Mouse (Mus musculus) gastrocnemius, postnatal 36 days (tissue): ENCODE results near the gene Rpl41. TPM values are rescaled to one million over a fixed set of nuclear protein-coding genes. Genes with fewer than 3 reads are reported as not detected.

Experiments
- DNase-seq, 2 experiments: peaks; one replicate each; pipeline ENCODE4 v3.0.0; 2022
- intact Hi-C: fragments of 180-260 bp; cut with DNase I; formaldehyde crosslinking; loops from one replicate; pipeline ENCODE4 v1.15.1; 2025
- long read RNA-seq, 2 experiments: library from polyadenylated mRNA; stranded (forward); transcript quantifications; one replicate each; pipeline ENCODE4 v2.0.0; 2021
- total RNA-seq, 2 experiments: library from RNA; stranded (reverse); gene quantifications; 2 replicates each; pipeline ENCODE4 v1.2.3; 2021

Gene Rpl41
- total RNA-seq: 100 to 1,000 TPM; 857 to 980 TPM
- long read RNA-seq, experiment 1, transcript Rpl41-206 (3 exons, 544 nt): minor isoform, 60 of 1,547 reads
- long read RNA-seq, experiment 1, transcript Rpl41-201 (4 exons, 582 nt): major isoform, 1,402 of 1,547 reads
- long read RNA-seq, experiment 1, transcript Rpl41-203 (4 exons, 437 nt): minor isoform, 46 of 1,547 reads
- long read RNA-seq, experiment 1, partial matches to known transcripts: 32 of 1,547 reads
- long read RNA-seq, experiment 1, other reads (novel, unspliced or antisense): 5 of 1,547 reads
- long read RNA-seq, experiment 2, transcript Rpl41-201 (4 exons, 582 nt): major isoform, 1,750 of 1,920 reads
- long read RNA-seq, experiment 2, transcript Rpl41-206 (3 exons, 544 nt): minor isoform, 87 of 1,920 reads
- long read RNA-seq, experiment 2, transcript Rpl41-203 (4 exons, 437 nt): minor isoform, 49 of 1,920 reads
- long read RNA-seq, experiment 2, partial matches to known transcripts: 3 of 1,920 reads
- long read RNA-seq, experiment 2, other reads (novel, unspliced or antisense): 30 of 1,920 reads

GRCm38 (mm10) chr10:128548947-128549681 is at the start of gene Rpl41:
Rpl41 (minus strand) TSS chr10:128549305.
- intact Hi-C loops: loop anchor here (5.0 kb wide), 1 partner anchor 52 kb away; the partner anchor contains the start of gene Myl6b
- peak; percentile 83 to 89 for DNase-seq

- no peak for DNase-seq
- intact Hi-C loops: no loop called here
Observed at GRCm38 (mm10) chr10:128598476-128598875, 49.4 kb upstream of the Rpl41 start.

- intact Hi-C loops: no loop called here
- DNase-seq: no peak
Observed at GRCm38 (mm10) chr10:128592797-128593196, 43.7 kb upstream of the Rpl41 start.

- no peak for DNase-seq
- intact Hi-C loops: no loop called here
Observed at GRCm38 (mm10) chr10:128591436-128591835, 42.3 kb upstream of the Rpl41 start.

- intact Hi-C loops: no loop called here
- DNase-seq: peak; percentile 28 to 39
Observed at GRCm38 (mm10) chr10:128590193-128590690, 41.1 kb upstream of the Rpl41 start.

GRCm38 (mm10) chr10:128589464-128590192 is 40.5 kb upstream of the Rpl41 start, which contains the start of gene Erbb3:
Erbb3 (minus strand) TSS chr10:128589652.
- DNase-seq: no peak

GRCm38 (mm10) chr10:128588775-128589463 is 39.8 kb upstream of the Rpl41 start:
- intact Hi-C loops: no loop called here
- DNase-seq: no peak

More at GRCm38 (mm10) chr10:128589464-128590192, 40.5 kb upstream of the Rpl41 start, which contains the start of gene Erbb3:
- intact Hi-C loops: no loop called here

GRCm38 (mm10) chr10:128588136-128588535 is 39.0 kb upstream of the Rpl41 start:
- intact Hi-C loops: no loop called here
- no peak for DNase-seq

GRCm38 (mm10) chr10:128587697-128588096 is 38.6 kb upstream of the Rpl41 start:
- DNase-seq: no peak
- intact Hi-C loops: no loop called here

DNA sequence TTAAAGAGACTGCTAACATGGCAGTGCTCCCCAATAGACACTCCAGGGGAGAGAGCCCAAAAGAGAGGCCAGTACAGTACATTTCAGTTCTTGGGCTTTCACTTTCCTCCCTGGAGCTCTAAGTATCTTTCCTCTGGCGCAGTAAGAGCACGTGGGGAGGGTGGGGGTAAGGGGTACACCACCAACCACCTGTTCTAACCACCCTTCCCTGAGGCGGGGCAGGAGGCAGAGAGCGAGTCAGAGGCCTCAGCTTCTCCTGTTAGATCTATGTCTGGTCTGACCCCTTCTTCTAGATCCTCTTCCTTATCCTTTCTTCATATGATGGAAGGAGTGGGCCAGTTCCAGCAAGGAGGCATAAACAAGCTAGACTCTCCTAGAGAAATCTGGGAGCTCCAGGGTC is 38.0 kb upstream of the Rpl41 start:
- intact Hi-C loops: no loop called here
- no peak for DNase-seq

- no peak for DNase-seq
- intact Hi-C loops: no loop called here
Observed at GRCm38 (mm10) chr10:128586546-128586945, 37.4 kb upstream of the Rpl41 start.

GRCm38 (mm10) chr10:128584386-128584785 is 35.3 kb upstream of the Rpl41 start:
- DNase-seq: no peak
- intact Hi-C loops: no loop called here

GRCm38 (mm10) chr10:128583644-128584043 is 34.5 kb upstream of the Rpl41 start:
- intact Hi-C loops: no loop called here
- peak; percentile 33 to 39 for DNase-seq

DNA sequence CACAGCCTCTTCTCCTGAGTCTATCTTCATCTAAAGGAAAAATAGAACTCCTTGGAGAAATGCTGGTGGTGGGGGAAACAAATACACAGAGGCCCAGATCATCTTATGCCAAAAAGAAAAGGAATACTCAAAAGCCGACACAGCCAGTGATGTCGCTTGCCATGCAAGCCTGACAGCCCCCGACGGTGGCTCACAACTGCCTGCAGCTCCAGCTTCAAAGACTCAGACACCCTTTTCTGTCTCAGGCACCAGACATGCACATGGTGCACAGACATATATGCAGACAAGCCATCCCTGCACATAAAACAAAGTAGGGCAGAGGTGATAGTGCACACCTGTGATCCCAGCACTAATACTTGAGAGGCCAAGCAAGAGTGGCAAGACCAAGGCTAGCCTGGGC is 30.6 kb upstream of the Rpl41 start:
- DNase-seq: no peak
- intact Hi-C loops: no loop called here

DNA sequence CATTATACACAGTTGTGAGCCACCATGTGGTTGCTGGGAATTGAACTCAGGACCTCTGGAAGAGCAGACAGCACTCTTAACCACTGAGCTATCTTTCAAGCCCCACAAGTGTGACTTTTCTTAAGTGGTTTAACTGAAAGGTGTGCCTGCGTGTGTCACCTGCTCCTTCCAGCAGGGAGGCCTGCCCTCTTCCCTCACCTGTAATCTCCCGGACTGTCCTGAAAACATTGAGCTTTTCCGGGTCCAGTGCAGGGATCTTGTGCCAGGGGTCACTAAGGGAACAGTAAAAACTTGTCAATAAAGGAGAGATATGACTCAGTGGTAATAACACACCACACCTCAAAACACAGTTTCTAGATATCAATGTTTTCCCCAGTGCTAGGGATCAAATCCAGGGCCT is 30.2 kb upstream of the Rpl41 start:
- intact Hi-C loops: no loop called here
- no peak for DNase-seq

GRCm38 (mm10) chr10:128578330-128578729 is 29.2 kb upstream of the Rpl41 start:
- no peak for DNase-seq
- intact Hi-C loops: no loop called here

GRCm38 (mm10) chr10:128575063-128575462 is 26.0 kb upstream of the Rpl41 start:
- intact Hi-C loops: no loop called here
- DNase-seq: no peak

DNA sequence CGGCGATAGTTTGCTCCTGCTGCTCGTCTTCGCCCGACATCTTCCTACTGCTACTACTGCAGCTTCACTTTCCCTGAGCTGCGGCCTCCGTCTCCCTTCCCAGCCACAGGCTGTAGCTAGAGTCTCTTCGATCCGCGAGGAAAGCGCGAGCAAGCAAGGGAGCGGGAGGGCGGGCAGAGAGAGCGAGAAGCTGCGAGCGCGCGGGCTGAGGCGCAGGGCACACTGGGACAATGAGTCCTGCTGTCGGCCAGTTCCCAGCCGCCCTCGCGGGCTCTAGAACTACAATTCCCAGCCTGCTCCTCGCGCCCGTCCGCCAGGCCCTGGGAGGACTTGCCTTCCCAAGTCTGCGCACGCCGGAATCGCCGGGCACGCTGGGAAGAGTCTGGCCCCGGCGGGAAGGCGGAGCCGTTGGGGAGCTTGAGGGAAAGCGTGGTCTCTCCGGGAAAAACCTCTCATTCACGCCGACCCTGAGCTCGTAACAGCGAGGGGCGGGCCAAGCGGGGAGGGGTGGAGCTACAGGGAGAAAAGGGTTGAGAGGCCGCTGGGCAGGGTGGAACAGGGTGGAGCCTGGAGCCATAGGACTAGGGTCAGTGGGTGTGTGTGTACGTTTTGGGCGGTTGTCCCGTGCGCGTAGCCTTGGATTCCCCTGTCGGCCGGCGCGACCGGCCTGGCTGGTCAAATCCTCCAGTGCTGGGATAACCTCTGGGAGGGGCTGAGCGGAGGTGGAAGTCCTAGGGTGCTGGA is 16.9 kb upstream of the Rpl41 start, which contains the start of gene Pa2g4:
Gene Pa2g4, minus strand, starts transcription at position 200 of the 744 bp plus-strand sequence.
- intact Hi-C loops: loop anchor here (5.0 kb wide), 1 partner anchor 46 kb away; no protein-coding TSS in a partner anchor
- peak; percentile 95 to 96 for DNase-seq
